Mouse (Mus musculus) liver, embryonic 14.5 days (tissue): ENCODE measurements around the gene Atp6v0b. TPM values are rescaled to one million over a fixed set of nuclear protein-coding genes. Genes with fewer than 3 reads are reported as not detected.
A peak's percentile ranks its signal among the peaks of the same experiment; 100 is the strongest.

Source experiments
- ATAC-seq: fragments of 200-750 bp; cut with Nextera tagmentation; 2 replicates; pipeline ENCODE4 v1.8.0; 2017; ENCODE audit warnings: moderate number of reproducible peaks, mild to moderate bottlenecking, moderate library complexity; ENCODE audit not compliant: insufficient read depth
- DNase-seq, 3 experiments: peaks; one replicate each; pipeline ENCODE4 v3.0.0-alpha.2; 2012 to 2013; ENCODE audit warnings: low read depth in 3 of 3, low spot score in 3 of 3
- H3K27ac ChIP-seq: fragments of 300-500 bp; sonication (generic); 2 replicates; pipeline ENCODE4 v1.5.1; 2014; ENCODE audit warnings: moderate library complexity, mild to moderate bottlenecking, control low read depth, inconsistent platforms
- H3K27me3 ChIP-seq: fragments of 300-500 bp; sonication (generic); 2 replicates; pipeline ENCODE4 v1.6.1; 2014; ENCODE audit warnings: mild to moderate bottlenecking, low read length, moderate library complexity; ENCODE audit not compliant: control insufficient read depth, insufficient read depth
- H3K36me3 ChIP-seq: fragments of 300-500 bp; sonication (generic); replicated peaks from 2 replicates; pipeline ENCODE4 v1.6.1; 2014; ENCODE audit warnings: low read depth; ENCODE audit not compliant: control insufficient read depth, insufficient read depth
- H3K4me1 ChIP-seq, 2 experiments: fragments of 200-500 bp in 1 of 2; fragments of 300-500 bp in 1 of 2; sonication (generic) in 1 of 2; replicated peaks; 2 replicates each; pipeline ENCODE4 v1.6.1; 2012 to 2014; ENCODE audit warnings: antibody characterized with exemption in 1 of 2, inconsistent platforms in 1 of 2, low read length in 1 of 2; ENCODE audit not compliant: control insufficient read depth in 2 of 2, insufficient read depth in 2 of 2
- H3K4me2 ChIP-seq: fragments of 300-500 bp; sonication (generic); 2 replicates; pipeline ENCODE4 v1.6.1; 2014; ENCODE audit warnings: low read depth, mild to moderate bottlenecking, control low read depth, moderate library complexity
- H3K4me3 ChIP-seq, 2 experiments: fragments of 200-500 bp in 1 of 2; fragments of 300-500 bp in 1 of 2; sonication (generic) in 1 of 2; 2 replicates each; pipeline ENCODE4 v1.5.1; 2012 to 2014; ENCODE audit warnings: low read depth in 2 of 2, low read length in 2 of 2, mild to moderate bottlenecking in 2 of 2, control low read depth in 1 of 2, inconsistent platforms in 1 of 2, moderate library complexity in 1 of 2; ENCODE audit not compliant: insufficient read depth in 1 of 2
- H3K9ac ChIP-seq: fragments of 300-500 bp; sonication (generic); replicated peaks from 2 replicates; pipeline ENCODE4 v1.6.1; 2014; ENCODE audit warnings: mild to moderate bottlenecking, control low read depth, moderate library complexity
- H3K9me3 ChIP-seq: fragments of 300-500 bp; sonication (generic); 2 replicates; pipeline ENCODE4 v1.6.1; 2016; ENCODE audit warnings: low read length, mixed read lengths; ENCODE audit not compliant: control insufficient read depth
- CTCF ChIP-seq: IDR thresholded peaks from 2 replicates; pipeline ENCODE4 v1.5.1; 2016; ENCODE audit warnings: antibody characterized with exemption, low read depth, control low read depth
- EP300 ChIP-seq: IDR thresholded peaks from 2 replicates; pipeline ENCODE4 v1.6.1; 2016; ENCODE audit warnings: antibody characterized with exemption, low read depth
- WGBS: fragments of 180-500 bp; shearing (Covaris S2); extraction: QIAGEN DNeasy Blood & Tissue Kit; methylation state at CpG from one replicate; pipeline ENCODE4 v1.1.7; 2014; ENCODE audit not compliant: insufficient replicate concordance; 5-methylcytosine and 5-hydroxymethylcytosine counted together
- polyA plus RNA-seq, 2 experiments: library from polyadenylated mRNA; depleted of rRNA in 1 of 2; stranded (reverse) in 1 of 2; unstranded in 1 of 2; fragments of >200 nt; fragmentation: Nextera tagmentation in 1 of 2; extraction: Ambion mirVana in 1 of 2; gene quantifications; 2 replicates each; pipeline versions ENCODE4 v1.2.1 to v1.2.3; 2012 to 2014

Atp6v0b gene
- polyA plus RNA-seq, 2 experiments = 118 to 152 TPM

DNA sequence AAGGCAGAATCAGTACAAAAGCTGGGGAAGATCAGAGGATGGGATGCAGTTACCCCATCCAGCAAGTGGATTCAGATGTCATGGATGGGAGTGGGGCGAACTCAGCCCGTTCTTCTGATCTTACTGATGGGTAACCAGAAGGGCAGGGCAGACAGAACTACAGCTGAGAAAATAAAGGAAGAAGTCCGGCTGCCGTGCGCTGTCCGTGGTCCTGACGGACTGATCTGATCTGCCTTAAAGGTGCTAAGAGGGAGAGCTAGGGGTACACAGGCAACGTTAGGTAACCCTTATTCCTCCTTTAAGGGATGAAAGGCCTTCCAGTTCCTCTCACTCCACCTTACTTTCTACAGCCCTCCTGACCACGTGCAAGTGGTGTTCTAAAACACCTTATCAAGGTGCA lies 6.2 kb upstream of the Atp6v0b start:
- Histone ChIP-seq H3K9me3 (no peaks in the 10 kb centered on the region), H3K9ac (no peak overlapping the region), H3K27me3 (no peaks in the 10 kb centered on the region), H3K4me1 (peaks cover 2 to 5% of the 10 kb centered on the region in 2 experiments; a peak in 1 of 4 replicates), H3K36me3 (no peaks in the 10 kb centered on the region; the same call in none of the 2 replicates), H3K4me2 (no peak overlapping the region), H3K27ac (no peak overlapping the region), H3K4me3 (no peak overlapping the region)
- TF ChIP-seq CTCF (no peak), EP300 (no peak)
- DNase-seq (no peak), ATAC-seq (no peak)
- 20% methylated on average over 9 of the region's 9 CpGs for WGBS

- H3K4me3 ChIP-seq = peak within 1 kb of the TSS; percentile 70 to 99
- no peaks in the 10 kb centered on the region for H3K27me3 ChIP-seq
- DNase-seq (peak; percentile 81 to 85 (median 81)), ATAC-seq (peak; percentile 75)
- peaks cover 5 to 9% of the 10 kb centered on the region in 2 experiments; a peak in 1 of 4 replicates for H3K4me1 ChIP-seq
- H3K27ac ChIP-seq = no peak within 1 kb of the TSS
- no peaks in the 10 kb centered on the region for H3K9me3 ChIP-seq
- peak within 1 kb of the TSS; percentile 75 for H3K4me2 ChIP-seq
- peak within 1 kb of the TSS; percentile 37 for H3K9ac ChIP-seq
- WGBS = under 1% methylated on average over 21 of the region's 21 CpGs
- TF ChIP-seq CTCF = no peak
- no peak for TF ChIP-seq EP300
- H3K36me3 ChIP-seq = no peaks in the 10 kb centered on the region; the same call in none of the 2 replicates
Observed at GRCm38 (mm10) chr4:117891738-117892161, 4.6 kb upstream of the Atp6v0b start, which contains the start of gene Dph2. Dph2 (minus strand) TSS chr4:117892032.

- no peak overlapping the region for H3K9ac ChIP-seq
- no peak overlapping the region for H3K27ac ChIP-seq
- no peaks in the 10 kb centered on the region for H3K9me3 ChIP-seq
- H3K4me2 ChIP-seq = peak overlapping the region; percentile 75
- H3K36me3 ChIP-seq = peaks cover 1% of the 10 kb centered on the region
- no peak for DNase-seq
- TF ChIP-seq EP300 = no peak
- no peak for TF ChIP-seq CTCF
- peak overlapping the region; percentile 70 to 99 for H3K4me3 ChIP-seq
- no peak for ATAC-seq
- H3K27me3 ChIP-seq = no peaks in the 10 kb centered on the region
- H3K4me1 ChIP-seq = peaks cover 10 to 14% of the 10 kb centered on the region in 2 experiments
- 84% methylated on average over 8 of the region's 8 CpGs for WGBS
Observed at GRCm38 (mm10) chr4:117890750-117891149, 3.6 kb upstream of the Atp6v0b start.

- Histone ChIP-seq H3K4me3 (no peak overlapping the region), H3K27ac (no peak overlapping the region), H3K4me1 (peaks cover 10 to 14% of the 10 kb centered on the region in 2 experiments), H3K27me3 (no peaks in the 10 kb centered on the region), H3K9ac (no peak overlapping the region), H3K4me2 (no peak overlapping the region), H3K36me3 (peaks cover 8% of the 10 kb centered on the region), H3K9me3 (no peaks in the 10 kb centered on the region)
- 76% methylated on average over 14 of the region's 14 CpGs for WGBS
- ATAC-seq = no peak
- no peak for DNase-seq
- TF ChIP-seq EP300 = no peak
- no peak for TF ChIP-seq CTCF
Observed at GRCm38 (mm10) chr4:117890031-117890430, 2.9 kb upstream of the Atp6v0b start.

DNA sequence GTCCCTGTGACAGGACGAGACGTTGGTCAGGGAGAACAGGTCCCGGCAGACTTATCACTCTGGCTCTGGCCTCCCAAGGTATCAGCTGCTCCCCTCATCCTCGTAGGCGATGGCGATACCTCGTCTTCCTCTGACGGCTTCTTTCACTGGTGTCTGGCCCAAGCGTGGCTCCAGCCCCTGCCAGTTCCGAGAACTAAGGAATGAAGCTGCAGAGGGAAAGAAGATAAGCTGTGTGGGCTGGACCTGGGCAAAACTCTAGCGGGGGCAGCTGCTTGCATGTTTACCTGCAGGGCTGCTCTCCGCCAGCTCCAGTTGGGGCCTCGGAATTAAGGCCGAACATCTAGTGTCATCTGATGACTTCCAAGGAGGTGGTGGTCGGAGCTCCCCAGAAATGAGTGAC lies 2.3 kb upstream of the Atp6v0b start:
- WGBS = 75% methylated on average over 15 of the region's 15 CpGs
- H3K9ac ChIP-seq = no peak overlapping the region
- H3K27ac ChIP-seq = no peak overlapping the region
- H3K4me3 ChIP-seq = no peak overlapping the region
- H3K9me3 ChIP-seq = no peaks in the 10 kb centered on the region
- DNase-seq (no peak), ATAC-seq (no peak)
- peaks cover 14% of the 10 kb centered on the region for H3K36me3 ChIP-seq
- no peak for TF ChIP-seq CTCF
- no peak for TF ChIP-seq EP300
- peaks cover 10 to 14% of the 10 kb centered on the region in 2 experiments for H3K4me1 ChIP-seq
- no peaks in the 10 kb centered on the region for H3K27me3 ChIP-seq
- no peak overlapping the region for H3K4me2 ChIP-seq
